Mouse (Mus musculus): ENCODE measurements at regions not wholly inside any gene's neighbourhood (a gene's known extent, or its start where the extent isn't known, plus 50 kb on each side); places are given as distances from the start of the nearest gene placed in this dataset.

GRCm38 (mm10) chr2:57424879-57425278 lies 187.4 kb downstream of the Gpd2 start:
- DNase-seq (ENCODE audit: low spot score), result no peak

GRCm38 (mm10) chr2:57425439-57425838 lies 188.0 kb downstream of the Gpd2 start:
- DNase-seq (ENCODE audit: low spot score), result no peak

GRCm38 (mm10) chr2:57450996-57451770 lies 213.7 kb downstream of the Gpd2 start:
- DNase-seq (ENCODE audit: low spot score), result no peak

DNA sequence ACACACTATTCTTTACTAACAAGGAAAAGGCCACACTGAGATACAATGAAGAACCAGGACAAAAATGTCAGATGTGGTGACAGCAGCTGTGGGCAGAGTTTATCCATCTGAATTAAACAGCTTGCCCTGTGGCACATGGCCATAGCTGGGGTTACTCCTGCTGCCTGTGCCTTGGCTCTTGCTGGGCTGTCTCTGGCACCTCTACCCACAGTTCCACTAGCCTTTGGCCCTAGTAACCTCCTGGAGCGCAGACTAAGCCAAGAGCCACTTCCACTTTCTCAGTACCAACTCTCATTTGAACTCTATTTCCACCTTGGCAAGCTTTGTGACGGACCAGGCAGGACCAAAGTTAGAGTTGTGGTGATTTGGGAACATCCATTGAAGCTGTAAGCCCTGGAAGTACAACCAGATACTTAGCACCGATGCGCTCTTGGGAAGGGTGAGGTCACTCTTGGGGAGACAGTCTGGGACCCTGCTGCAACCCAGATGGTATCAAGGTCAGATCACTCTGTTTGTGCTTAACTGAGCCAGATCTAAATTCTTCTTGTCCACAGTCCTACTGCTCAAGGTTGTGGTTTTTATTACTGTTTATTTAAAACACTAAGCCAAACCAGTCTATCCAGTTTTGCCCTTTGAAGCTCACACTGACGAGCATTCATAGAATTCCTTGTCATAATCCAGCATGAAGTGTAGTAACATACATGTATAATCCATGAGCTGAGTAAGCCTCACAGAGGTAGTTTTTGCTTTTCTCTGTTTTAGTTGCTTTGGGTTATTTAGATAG lies 216.7 kb downstream of the Gpd2 start:
- DNase-seq (ENCODE audit: low spot score), result no peak

DNA sequence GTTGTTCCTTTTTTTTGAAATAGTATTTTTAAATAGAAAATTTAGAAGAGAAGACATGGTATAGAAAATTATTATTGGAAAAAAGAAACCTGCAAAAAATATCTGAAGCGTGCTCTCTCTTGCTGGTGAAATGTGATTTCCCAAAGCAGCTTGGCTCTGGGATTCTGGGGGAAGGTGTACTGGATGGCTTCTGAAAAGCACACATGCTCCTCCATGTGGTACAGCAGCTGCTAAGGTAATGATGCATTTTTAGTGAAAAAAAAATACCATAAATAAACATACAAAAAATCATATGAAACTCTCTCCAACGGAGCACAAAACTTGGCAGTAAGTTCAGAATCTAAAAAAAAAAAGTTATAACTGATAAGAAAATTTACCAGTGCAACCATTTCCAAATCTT lies 222.5 kb downstream of the Gpd2 start:
- no peak for DNase-seq (ENCODE audit: low spot score)

GRCm38 (mm10) chr2:57473873-57474272 lies 236.4 kb downstream of the Gpd2 start:
- DNase-seq (ENCODE audit: low spot score), result no peak

DNA sequence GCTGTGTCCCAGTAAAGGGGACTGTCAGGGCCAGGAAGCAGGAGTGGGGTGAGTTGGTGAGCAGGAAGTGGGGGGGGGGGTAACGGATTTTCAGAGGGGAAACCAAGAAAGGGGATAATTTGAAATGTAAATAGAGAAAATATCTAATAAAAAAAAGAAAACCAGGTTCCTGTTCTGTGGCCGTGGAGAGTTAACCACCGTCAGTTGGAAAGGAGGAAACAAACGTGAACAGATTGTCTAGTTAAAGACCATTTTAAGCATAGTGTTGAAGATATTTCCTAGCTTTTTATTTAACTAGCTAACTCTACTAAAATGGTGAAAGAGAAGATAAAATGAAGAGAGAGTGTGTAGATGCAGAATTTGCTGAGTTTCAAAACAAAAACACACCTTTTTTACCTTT lies 254.7 kb downstream of the Gpd2 start:
- no peak for DNase-seq (ENCODE audit: low spot score)

GRCm38 (mm10) chr2:57492914-57493621 lies 255.6 kb downstream of the Gpd2 start:
- DNase-seq (ENCODE audit: low spot score), result no peak

- DNase-seq (ENCODE audit: low spot score), result no peak
Measured at GRCm38 (mm10) chr2:57496315-57496954, 259.0 kb downstream of the Gpd2 start.

DNA sequence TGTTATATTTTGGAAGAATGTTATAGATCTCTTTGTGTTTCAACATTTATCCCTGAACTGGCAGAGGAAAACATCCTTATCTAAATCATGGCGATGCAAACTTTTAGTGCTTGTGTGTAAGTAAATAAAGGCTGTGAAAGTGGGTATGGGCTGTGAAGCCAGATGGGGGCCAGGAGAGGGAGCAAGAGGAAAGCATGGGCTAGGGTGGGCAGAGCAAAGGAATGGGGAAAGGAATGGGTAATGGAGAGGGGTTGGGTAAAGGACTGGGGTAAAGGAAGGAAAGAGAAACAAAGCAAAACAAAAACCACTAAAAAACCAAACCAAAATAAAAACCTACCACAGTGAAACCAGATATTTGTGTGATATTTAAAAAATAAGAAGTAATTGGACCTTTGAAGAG lies 260.5 kb downstream of the Gpd2 start:
- no peak for DNase-seq (ENCODE audit: low spot score)

DNA sequence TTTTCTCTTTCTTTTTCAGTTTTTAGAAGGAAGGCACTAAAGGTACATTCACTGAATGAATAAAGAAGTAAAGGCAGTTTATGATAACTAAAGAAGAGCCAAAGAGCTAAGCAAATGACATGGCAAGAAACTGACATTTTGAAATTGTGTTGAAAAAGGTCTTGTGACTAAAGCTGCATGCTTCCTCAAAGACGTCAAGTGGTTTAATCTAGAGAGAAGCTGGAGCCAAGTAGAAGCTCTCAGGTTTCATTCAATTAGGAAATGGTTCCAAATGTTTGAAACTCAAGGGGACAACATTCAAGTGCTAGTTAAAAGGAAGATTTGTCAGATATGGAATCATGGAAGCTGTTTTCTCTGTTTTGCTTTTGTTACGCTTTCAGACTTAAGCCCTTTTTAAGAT lies 267.2 kb downstream of the Gpd2 start:
- no peak for DNase-seq (ENCODE audit: low spot score)

DNA sequence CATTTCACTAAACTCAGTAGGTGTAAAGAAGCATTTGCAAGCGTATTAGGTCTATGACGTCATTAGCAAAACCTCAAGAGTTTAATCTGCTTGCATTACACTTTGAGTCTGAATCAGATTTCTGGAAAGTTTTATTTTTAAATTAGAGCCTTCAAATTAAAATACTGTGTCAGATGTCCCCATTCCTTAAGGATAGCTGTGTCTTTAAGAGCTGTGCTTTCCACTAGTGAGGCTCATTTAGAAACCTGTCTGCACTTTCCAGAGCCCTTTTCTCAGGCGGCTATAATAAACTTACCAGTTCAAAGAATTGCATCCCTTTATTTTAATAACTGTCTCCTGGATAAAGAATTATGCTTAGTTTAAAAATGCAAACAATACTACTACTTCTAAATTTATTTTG lies 285.0 kb downstream of the Gpd2 start:
- DNase-seq (ENCODE audit: low spot score), result no peak

DNA sequence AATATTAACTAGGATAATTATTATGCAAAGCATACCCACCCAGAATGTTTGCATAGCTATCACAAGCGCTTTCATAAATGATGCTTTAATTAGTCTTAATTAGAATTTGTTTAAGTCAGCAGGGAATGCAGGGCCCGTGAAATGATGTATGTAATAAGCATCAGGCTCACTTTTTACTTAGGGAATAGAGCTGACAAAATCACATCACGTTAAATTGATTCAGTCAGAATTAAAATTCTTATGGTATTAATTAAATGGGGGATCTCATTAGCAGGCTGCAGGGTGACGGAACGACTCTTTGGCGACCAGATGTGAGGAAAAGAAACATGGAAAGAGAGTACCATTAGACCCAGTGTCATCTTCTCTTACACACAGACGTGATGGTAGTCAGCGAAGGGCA lies 285.5 kb downstream of the Gpd2 start:
- DNase-seq (ENCODE audit: low spot score), result no peak

GRCm38 (mm10) chr2:57527966-57528365 lies 290.5 kb downstream of the Gpd2 start:
- no peak for DNase-seq (ENCODE audit: low spot score)

GRCm38 (mm10) chr2:57539842-57540241 lies 302.4 kb downstream of the Gpd2 start:
- DNase-seq (ENCODE audit: low spot score), result no peak

- DNase-seq (ENCODE audit: low spot score), result no peak
Measured at GRCm38 (mm10) chr2:57565258-57565657, 327.8 kb downstream of the Gpd2 start.

GRCm38 (mm10) chr2:57566103-57566502 lies 328.7 kb downstream of the Gpd2 start:
- no peak for DNase-seq (ENCODE audit: low spot score)

DNA sequence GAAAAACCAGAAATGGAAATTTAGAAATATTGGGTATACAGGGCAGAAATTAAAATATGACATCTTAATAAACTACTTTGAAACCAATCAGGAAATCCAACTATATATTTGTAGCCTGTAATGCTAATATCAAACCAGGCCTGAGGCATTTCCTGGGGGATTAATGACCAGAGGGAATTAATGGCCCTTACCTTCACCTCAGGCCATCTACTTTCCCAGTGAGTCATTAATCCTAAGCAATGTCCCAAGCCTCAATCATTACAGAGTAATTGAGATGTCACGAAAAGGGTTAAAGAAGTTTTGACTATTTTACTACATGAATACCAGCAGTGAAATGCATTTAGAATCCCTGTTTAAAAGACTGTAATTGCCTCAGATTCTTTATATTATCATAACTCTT lies 329.7 kb downstream of the Gpd2 start:
- no peak for DNase-seq (ENCODE audit: low spot score)

GRCm38 (mm10) chr2:57587065-57587464 lies 349.6 kb downstream of the Gpd2 start:
- DNase-seq (ENCODE audit: low spot score), result no peak

- no peak for DNase-seq (ENCODE audit: low spot score)
Measured at GRCm38 (mm10) chr2:57593558-57593957, 356.1 kb downstream of the Gpd2 start.

DNA sequence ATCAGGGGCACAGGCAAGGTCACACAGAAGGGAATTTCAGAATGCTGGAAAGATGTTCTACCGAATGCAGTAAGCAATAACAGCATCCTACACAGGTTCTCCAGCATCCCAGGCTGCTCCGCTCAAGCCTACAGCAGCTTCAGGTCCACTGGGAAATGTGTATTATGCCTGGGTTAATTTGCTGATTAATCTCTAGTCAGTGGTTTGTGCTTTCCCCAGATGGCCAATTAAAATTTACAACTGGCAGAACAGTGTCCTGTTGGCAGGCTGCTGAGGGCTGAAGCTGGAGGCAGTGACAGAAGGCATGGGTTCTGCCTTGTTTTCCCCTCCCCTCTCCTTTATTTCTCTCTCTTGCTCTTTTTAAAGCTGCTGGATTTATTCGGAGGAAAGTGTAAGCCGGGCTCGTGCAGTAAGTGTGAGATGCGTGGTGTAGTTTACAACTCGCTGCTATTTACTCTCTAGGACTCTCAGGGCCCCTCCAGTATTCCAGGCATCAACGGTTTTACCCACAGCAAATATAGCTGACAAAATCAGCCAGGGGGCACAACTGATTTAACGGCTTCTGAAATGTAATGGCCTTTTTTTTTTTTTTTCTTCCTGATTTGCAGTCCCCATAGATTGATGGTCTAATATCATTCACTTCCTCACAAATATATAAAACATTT lies 360.4 kb downstream of the Gpd2 start:
- DNase-seq (ENCODE audit: low spot score), result peak; percentile 52

- no peak for DNase-seq (ENCODE audit: low spot score)
Measured at GRCm38 (mm10) chr2:57611599-57611998, 374.2 kb downstream of the Gpd2 start.
